Comparison of ENCODE assay signal across 8 mouse cellular contexts in the genomic region with DNA sequence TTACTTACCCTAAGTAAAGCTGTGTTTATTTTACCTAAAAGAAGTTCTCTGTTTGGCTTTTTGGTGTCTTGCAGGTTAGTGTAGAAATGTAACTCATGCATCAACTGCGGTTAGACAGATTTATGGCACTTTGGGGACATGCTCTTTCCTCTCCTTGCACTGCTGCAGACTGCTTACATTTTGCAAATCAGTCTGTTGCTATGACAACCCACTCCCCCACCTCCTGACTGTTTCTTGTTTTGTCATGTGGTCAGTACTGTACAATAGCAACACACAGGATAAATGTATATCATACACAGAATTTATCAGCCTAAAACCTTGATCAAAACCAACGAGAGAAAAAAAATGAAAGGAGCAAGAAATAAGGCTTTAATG.
DNase-seq lines count a peak whose midpoint lies in the region; ATAC-seq and TF ChIP-seq lines count a peak whose summit lies in the region.

No protein-coding gene starts in this region.

- no peak overlapping the region for H3K4me3 ChIP-seq in embryonic fibroblast, embryonic 13.5 days (ENCODE audit: insufficient read depth, low read length)
- H3K4me3 ChIP-seq in kidney, embryonic 15.5 days (replicated peaks) = no peak overlapping the region
- H3K4me3 ChIP-seq in midbrain, embryonic 16.5 days (ENCODE audit: low read depth, low read length) = no peak overlapping the region
- no peak overlapping the region for H3K4me3 ChIP-seq in heart, embryonic 11.5 days (ENCODE audit: low read depth, low read length)

- no peaks in the 10 kb centered on the region for H3K9me3 ChIP-seq in kidney, embryonic 15.5 days (replicated peaks)
- no peaks in the 10 kb centered on the region for H3K9me3 ChIP-seq in midbrain, embryonic 16.5 days (replicated peaks; ENCODE audit: control insufficient read depth, low read length, poor library complexity, severe bottlenecking)
- H3K9me3 ChIP-seq in heart, embryonic 11.5 days (replicated peaks; ENCODE audit: control insufficient read depth, low read length) = no peaks in the 10 kb centered on the region

- H3K4me2 ChIP-seq in kidney, embryonic 15.5 days = no peak overlapping the region
- no peak overlapping the region for H3K4me2 ChIP-seq in midbrain, embryonic 16.5 days (ENCODE audit: low read length)
- H3K4me2 ChIP-seq in heart, embryonic 11.5 days = no peak overlapping the region

- peaks cover 7% of the 10 kb centered on the region for H3K4me1 ChIP-seq in embryonic fibroblast, embryonic 13.5 days (ENCODE audit: control insufficient read depth, insufficient read depth, low read length)
- peaks cover 53% of the 10 kb centered on the region for H3K4me1 ChIP-seq in kidney, embryonic 15.5 days
- H3K4me1 ChIP-seq in midbrain, embryonic 16.5 days (ENCODE audit: control insufficient read depth, insufficient read depth, low read length) = peaks cover 15% of the 10 kb centered on the region
- peaks cover 7% of the 10 kb centered on the region for H3K4me1 ChIP-seq in heart, embryonic 11.5 days (ENCODE audit: control insufficient read depth, insufficient read depth, low read length)

- ATAC-seq in kidney, embryonic 15.5 days (replicated peaks; ENCODE audit: low FRiP score) = peak; percentile 73
- ATAC-seq in midbrain, embryonic 16.5 days = peak; percentile 90
- no peak for ATAC-seq in heart, embryonic 11.5 days (replicated peaks; ENCODE audit: insufficient number of reproducible peaks, low FRiP score, low TSS enrichment)

- peak; percentile 60 for DNase-seq in adrenal gland, postnatal 14 days
- DNase-seq in cerebellum, postnatal 25 days = no peak
- DNase-seq in lung, postnatal 36 days = no peak
- DNase-seq in layer of hippocampus, adult 9-11 months = no peak

- H3K27ac ChIP-seq in embryonic fibroblast, embryonic 13.5 days (ENCODE audit: insufficient read depth, low read length) = peak overlapping the region; percentile 47; the same call in 1 of the 2 replicates
- peak overlapping the region; percentile 48 for H3K27ac ChIP-seq in kidney, embryonic 15.5 days
- peak overlapping the region; percentile 42; the same call in 1 of the 2 replicates for H3K27ac ChIP-seq in midbrain, embryonic 16.5 days (ENCODE audit: low read length)
- H3K27ac ChIP-seq in heart, embryonic 11.5 days (ENCODE audit: low read depth, low read length) = no peak overlapping the region

- WGBS in kidney, embryonic 15.5 days = 13% methylated on average over 2 of the region's 2 CpGs
- WGBS in midbrain, embryonic 16.5 days = 10% methylated on average over 2 of the region's 2 CpGs
- WGBS in heart, embryonic 11.5 days (ENCODE audit: insufficient replicate concordance) = 52% methylated on average over 2 of the region's 2 CpGs

- no peak for TF ChIP-seq CTCF in embryonic fibroblast, embryonic 13.5 days (IDR thresholded peaks at IDR 0.05; ENCODE audit: borderline replicate concordance, insufficient read depth, low read length)

- no peak overlapping the region for H3K9ac ChIP-seq in kidney, embryonic 15.5 days
- no peak overlapping the region for H3K9ac ChIP-seq in midbrain, embryonic 16.5 days (ENCODE audit: low read depth, low read length)
- no peak overlapping the region for H3K9ac ChIP-seq in heart, embryonic 11.5 days (ENCODE audit: low read depth, low read length)

- peaks cover 17% of the 10 kb centered on the region; the same call in 1 of the 2 replicates for H3K36me3 ChIP-seq in kidney, embryonic 15.5 days
- no peaks in the 10 kb centered on the region for H3K36me3 ChIP-seq in midbrain, embryonic 16.5 days (ENCODE audit: control insufficient read depth, insufficient read depth, low read length)
- H3K36me3 ChIP-seq in heart, embryonic 11.5 days (ENCODE audit: control insufficient read depth, insufficient read depth, low read length) = peaks cover 2% of the 10 kb centered on the region; the same call in 1 of the 2 replicates

- H3K27me3 ChIP-seq in kidney, embryonic 15.5 days = no peaks in the 10 kb centered on the region
- no peaks in the 10 kb centered on the region for H3K27me3 ChIP-seq in midbrain, embryonic 16.5 days (ENCODE audit: control insufficient read depth, insufficient read depth, low read depth, low read length)
- no peaks in the 10 kb centered on the region for H3K27me3 ChIP-seq in heart, embryonic 11.5 days (ENCODE audit: control insufficient read depth, insufficient read depth, low read length)

- no peak for TF ChIP-seq POLR2A in embryonic fibroblast, embryonic 13.5 days (IDR thresholded peaks at IDR 0.05; ENCODE audit: low read depth, low read length)
